Mouse (Mus musculus) left cerebral cortex, postnatal 14 days (tissue): Measurements from ENCODE around the gene Crtac1. TPM values are rescaled to one million over a fixed set of nuclear protein-coding genes. Genes with fewer than 3 reads are reported as not detected.

Experiments used
- DNase-seq, 2 experiments: peaks; one replicate each; pipeline ENCODE4 v3.0.0; 2021 to 2022; ENCODE audit warnings: low spot score in 2 of 2, mixed read lengths in 1 of 2
- intact Hi-C: fragments of 180-260 bp; cut with DNase I; formaldehyde crosslinking; loops from one replicate; pipeline ENCODE4 v1.15.1; 2025
- total RNA-seq, 2 experiments: library from RNA; stranded (reverse); gene quantifications; 2 replicates each; pipeline ENCODE4 v1.2.3; 2021

Gene Crtac1
- total RNA-seq, 2 experiments from 2014 or later, result 77.3 to 88.9 TPM

DNA sequence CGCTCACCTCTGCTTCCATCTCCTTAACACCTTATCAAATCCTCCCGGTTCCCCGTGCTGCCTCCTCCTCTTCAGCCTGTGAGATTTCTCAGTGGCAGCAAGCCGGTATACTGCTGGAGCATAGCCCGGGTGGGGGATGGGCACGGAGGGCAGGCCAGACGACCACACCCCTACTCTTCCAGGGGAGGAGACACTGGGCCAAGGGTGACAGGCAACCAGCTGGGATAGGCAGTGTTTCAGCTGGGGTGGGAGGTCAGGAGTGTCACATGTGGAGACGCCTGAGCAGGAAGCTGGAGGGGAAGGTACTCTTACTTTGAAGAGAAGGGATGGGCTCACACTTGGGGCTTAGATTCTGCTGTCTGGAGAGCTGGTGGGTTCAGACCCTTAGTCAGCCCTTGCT lies 124.6 kb downstream of the Crtac1 start:
- intact Hi-C loops, result no loop called here
- DNase-seq, result no peak

DNA sequence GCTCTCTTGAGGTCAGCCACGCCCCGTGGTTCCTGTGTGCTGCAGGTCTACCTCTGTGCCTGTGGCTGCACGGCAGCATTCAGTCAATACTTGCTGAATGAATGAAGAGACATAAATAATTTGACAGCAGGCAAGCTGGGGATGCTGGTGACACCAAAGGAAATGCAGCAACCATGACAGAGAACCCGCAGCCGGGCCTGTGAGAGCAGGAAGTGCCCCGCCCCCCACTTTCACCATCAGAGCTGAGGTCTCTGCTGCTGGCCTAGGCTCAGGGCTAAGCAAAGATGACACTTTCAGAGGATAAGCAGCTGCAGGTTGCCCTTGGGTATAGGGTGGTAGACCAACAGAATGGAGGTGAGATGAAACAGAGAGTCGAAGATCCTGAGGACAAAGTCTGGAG lies 125.4 kb downstream of the Crtac1 start:
- DNase-seq, result no peak
- intact Hi-C loops, result no loop called here

DNA sequence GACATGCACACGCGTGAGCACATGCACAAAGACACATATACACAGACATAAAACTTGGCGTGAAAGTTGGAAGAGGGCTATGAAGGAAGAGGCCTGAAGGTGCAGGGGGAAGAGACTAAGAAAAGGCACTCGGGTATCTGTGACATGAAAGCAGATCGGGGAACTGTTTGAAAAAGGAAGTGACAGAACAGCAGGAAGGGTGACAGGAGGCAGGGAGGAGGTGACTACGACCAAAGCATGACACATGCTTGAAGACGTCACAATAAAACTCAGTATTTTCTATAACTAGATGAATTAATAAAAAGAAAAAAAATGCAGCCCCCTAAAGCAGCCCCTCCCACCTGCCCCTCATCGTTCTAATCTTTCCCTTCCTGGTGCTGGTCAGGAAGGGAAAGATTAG lies 125.8 kb downstream of the Crtac1 start:
- intact Hi-C loops, result no loop called here
- DNase-seq, result no peak

DNA sequence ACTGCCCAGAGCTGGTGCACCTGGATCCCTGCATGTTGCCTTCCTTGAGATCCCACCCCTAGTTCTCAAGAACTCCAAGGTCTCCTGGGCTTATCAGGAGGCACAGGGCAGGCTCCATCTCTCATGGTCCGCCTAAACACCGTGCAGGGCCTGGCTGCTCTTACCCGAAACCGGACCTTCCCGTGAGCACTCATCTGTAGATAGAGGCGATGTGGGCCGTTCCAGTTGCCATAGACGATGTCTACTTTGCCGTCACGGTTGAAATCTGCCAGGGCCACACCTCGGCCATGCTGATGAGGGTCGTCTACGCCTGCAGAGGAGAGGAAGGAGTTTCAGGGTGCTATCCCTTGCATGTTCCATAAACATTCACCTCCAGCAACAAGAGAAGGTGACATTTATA lies 127.1 kb downstream of the Crtac1 start:
- intact Hi-C loops, result no loop called here
- no peak for DNase-seq

DNA sequence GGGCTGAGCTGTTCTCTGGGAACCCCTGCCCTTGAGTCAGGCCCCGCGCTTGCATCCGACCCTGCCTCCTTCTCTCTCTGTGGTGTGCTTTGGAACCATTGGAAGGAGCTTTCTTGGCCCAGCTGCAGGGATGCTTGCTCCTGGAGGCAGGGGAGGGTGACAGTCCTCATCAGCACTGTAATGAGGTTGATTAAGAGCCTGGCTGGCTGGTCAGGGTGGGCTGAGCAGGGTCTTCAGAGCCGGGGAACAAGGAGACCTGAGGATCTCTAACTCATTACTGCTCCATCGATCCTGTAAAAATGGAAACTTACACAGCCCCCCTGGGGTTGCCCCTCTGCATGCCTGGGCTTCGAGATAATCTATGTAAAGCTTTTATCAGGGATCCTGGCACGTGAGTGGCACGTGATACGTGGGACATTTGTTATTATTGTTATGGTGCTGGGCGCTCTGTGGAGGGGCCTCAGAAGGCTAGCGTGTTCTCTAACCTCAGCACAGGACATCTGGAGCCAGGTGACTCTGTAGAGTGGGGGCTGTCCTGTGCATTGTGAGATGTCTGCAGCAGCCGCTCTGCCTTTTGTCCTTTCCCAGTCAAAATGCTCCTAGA lies 128.3 kb downstream of the Crtac1 start:
- intact Hi-C loops, result no loop called here
- DNase-seq, result no peak

DNA sequence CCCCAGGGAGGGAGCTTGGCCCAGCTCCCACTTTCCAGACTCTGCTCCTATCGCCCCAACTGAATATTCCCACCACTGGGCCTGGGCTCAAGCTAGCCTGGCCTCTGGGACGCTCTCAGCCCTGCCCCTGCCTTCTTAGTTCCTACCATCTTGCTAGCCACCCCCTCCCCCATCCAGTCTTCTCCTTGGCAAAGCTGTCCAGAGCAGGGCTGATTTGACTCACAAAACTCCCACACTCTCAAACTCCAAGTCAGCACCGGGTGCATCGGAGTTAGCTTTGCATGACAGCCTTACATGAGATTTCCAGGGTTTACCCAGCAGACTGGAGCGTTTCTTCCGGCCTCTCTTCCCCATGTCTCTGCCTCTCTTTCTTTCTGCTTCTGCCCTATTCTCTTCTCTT lies 138.4 kb downstream of the Crtac1 start:
- intact Hi-C loops, result no loop called here
- DNase-seq, result no peak

DNA sequence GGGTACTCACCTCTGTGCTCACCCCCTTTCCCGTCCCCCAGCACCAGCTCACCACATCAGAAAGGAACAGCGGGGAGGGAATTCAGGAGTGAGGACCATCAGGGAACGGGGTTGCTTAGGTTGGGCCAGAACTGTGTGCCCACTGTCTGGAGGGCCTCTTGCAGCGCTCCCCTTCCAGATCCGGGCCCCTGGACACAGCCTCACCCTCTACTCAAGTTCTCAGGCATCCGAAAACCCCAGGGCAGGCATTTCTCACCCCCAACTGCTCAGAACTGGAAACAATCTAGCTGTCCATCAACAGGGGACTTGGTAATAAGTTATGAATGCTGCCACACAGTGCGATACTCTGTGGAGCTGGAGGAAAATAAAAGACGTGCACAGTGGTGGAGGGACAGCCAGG lies 139.5 kb downstream of the Crtac1 start:
- no peak for DNase-seq
- intact Hi-C loops, result no loop called here

DNA sequence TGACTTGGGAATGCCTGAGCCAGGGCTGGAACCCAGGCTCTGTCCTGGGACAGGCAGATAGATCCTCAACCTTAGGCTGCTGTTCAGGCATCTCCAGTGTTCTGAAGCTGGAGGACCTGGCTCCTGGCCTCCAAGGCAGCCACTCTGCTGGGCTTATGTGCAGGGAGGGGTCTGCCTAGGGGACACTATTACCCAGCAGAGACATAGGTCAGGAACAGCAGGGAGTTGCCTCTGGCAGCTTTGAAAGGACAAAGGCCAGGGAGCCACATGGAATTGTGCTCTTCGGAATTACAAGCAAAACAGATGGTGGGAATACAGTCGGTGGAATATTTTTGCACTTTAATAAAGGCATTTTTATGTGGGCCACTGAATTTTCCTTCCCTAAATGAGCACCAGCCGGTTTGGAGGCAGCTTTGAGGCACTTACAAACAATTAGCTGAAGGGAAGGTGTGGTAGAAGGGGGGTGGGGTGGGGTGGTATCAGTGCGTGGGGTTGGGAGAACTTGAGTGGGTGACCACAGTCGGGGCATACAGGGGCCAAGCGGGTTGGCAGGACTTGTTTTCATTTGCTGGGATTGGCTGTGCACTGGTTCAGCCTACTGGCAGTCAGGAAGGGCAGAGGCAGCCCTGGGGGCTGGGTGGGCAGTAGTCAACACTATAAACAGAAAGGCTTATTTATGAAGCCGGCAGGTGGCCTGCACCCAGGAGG lies 140.5 kb downstream of the Crtac1 start:
- peak; percentile 26 to 58 for DNase-seq
- intact Hi-C loops, result no loop called here

DNA sequence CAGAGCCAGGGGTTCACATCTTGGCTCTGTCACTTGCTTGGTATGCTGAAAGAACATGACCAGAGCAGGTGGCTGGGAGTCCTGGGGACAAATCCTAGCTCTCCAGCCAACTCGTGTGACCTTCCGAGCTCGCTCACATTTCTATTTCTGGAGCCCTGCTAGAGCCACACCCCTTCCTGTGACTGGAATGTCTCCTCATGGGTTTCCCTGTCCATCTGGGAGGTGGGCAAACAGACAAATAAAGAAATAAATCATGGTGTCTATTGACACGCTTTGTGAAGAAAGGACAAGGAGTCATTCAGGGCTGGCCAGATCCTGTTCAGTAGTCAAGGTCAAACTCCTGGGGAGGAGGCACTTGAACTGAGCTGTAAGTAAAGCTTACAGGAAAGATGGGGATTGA lies 143.2 kb downstream of the Crtac1 start:
- no peak for DNase-seq
- intact Hi-C loops, result no loop called here

DNA sequence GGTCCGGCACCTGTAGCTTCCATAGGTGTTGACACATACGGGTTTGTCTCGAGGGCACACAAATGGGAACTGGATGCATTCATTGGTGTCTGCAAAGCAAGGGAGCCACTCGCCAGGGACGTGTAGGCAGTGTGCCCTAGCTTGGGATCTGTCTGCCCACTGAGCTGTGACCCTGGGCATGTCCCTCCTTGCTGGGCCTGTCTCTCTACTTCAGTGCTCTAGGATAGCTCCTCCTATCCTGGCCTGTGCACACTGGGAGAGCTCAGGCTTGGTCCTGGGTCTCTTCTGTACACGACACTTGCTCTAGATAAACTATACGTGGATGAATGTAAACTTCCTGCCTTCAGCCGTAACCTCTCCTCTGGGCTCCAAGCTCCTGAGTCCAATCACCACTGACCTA lies 147.4 kb downstream of the Crtac1 start:
- no peak for DNase-seq
- intact Hi-C loops, result no loop called here

DNA sequence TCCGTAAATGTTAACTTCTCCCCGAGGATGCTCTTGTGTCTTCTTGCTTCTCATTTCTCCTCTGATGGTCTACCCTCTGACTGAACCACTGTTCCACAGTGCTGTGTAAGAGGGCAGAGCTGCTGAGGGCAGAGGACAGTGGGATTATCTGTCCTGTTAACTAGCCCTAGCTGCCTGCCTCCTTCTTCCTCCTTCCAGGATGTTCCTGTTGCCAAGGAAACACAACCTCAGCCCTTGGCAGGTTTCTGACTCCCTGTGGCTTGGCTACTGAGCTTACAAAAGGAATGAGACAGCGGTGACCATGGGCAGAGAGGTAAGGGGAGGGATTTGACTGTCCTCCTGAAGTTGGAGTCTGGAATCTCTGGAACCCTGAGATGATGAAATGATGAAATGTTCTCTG lies 152.0 kb downstream of the Crtac1 start:
- intact Hi-C loops, result no loop called here
- no peak for DNase-seq

DNA sequence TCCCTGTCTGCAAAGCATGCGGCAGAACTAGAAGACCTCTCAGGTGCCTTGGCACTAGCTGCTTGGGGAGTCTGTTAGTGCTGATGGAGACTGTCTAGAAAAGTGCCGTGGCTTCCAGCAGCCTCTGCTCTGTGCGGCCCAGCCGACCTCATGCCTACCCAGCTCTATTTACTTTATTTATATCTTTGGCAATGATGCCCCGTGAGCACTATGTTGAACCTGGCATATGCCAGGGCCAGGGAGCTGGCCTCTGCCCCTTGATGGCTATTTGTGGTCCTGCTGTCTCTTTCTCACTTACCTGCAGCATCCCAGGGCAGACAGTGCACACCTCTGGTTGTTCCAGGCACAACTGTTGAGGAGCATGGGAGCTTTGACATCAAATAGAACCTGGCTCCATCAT lies 153.1 kb downstream of the Crtac1 start:
- DNase-seq, result no peak
- intact Hi-C loops, result no loop called here

DNA sequence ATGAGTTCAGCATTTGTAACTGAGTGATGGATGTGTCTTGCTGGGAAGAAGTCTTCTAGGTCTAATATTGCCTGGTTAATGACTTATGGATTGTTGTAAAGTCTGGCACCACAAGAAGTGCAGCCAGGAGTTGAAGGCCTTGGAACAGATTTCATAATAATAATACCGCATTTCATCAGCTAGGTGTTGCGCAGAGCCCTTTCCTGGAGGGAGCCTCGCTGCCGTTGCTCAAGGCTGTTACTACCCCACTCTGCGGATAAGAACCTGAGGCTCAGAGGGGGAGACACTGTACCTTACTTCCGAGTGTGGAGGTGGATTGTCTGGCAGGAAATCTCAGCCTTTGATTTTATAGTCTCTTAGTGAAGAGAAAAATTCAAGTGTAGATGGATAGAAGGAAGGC lies 154.3 kb downstream of the Crtac1 start:
- no peak for DNase-seq
- intact Hi-C loops, result no loop called here

DNA sequence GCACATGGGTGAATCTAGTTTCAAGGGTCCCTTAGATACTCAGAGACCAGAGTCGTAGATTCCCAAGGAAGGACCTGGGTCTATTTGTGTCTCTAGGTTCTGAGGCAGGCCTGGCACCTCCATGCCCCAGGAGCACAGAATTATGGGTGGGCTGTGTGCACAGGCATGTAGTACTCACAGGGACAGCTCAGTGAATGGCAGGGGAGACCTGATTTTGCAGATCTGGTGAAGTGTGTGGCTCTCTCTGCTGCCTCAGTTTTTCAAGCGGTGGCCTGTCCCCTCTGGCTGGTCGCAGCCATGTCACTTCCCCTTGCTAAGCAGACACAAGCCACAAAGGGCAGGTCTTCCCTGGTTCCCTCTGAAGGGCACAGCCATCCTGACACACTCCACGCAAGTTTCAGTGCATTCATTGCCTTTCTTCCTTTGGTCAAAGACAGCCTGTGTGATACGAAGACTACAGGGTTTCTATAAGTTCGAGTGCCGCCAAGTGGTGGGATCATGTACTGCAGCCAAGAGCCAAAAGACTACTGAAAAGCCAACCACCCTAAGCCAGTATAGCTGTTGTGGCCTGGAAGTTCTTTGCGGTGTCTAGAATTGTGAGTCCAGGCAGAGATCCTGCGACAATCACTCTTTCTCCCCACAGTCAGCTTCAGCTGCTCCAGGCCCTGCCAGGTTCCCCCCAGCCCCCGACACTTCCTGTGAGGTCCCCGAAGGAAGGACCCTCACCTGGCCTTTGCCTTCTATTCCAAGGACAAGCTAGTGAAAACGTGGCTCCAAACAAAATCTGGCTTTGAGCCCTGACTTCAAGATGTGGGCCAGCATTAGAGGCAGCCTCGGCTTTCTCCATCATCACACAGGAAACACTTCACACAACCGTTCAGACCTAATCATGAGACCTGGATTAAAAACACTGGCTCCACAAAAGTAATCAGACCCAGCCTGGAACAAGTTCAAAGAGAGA lies 159.3 kb downstream of the Crtac1 start:
- DNase-seq, result peak; percentile 94 to 97
- intact Hi-C loops, result loop anchor here (1.0 to 5.0 kb wide), 2 partner anchors 55 to 80 kb away; no protein-coding TSS in a partner anchor

DNA sequence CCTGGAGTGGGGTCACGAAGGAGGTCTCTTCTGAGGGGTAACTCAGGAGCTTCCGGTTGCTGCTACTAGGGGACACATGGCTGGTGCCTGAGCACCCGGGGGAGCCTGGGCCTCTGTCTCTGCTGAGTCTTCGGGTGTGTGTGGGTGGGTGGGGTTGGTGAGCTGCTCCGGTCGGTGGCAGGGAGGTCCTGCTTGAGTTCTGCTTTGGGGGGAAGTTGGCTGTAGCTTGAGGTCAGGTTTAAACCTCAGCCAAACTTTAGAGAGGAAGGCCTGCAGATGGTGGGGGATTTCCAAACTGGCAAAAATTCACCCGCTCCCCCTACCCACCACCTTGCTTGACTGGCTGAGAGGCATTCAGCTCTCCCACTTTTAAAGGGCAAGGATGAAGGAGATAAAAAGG lies 160.4 kb downstream of the Crtac1 start:
- intact Hi-C loops, result loop anchor here (5.0 kb wide), 1 partner anchor 79 kb away; no protein-coding TSS in a partner anchor
- DNase-seq, result no peak

DNA sequence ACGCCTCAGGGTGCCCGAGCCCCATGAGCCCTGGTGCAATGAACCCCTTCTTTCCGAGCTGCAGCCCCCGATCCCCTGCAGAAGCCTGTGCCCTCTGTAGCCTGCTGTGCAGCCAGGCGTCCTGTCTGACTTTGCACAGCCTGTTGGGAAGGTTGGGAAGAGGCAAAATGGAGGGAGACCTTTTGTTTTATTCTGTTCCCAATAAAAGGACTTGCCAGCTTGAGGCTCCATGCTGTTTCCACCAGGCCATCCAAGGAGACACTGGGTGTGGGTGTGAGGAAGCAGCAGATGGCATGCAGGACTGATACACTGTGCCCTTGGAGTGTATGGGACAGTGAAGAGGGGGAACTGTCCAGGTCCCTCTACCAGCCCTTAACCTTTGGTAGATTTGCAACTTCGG lies 161.5 kb downstream of the Crtac1 start:
- intact Hi-C loops, result loop anchor here (5.0 kb wide), 1 partner anchor 78 kb away; no protein-coding TSS in a partner anchor
- no peak for DNase-seq

DNA sequence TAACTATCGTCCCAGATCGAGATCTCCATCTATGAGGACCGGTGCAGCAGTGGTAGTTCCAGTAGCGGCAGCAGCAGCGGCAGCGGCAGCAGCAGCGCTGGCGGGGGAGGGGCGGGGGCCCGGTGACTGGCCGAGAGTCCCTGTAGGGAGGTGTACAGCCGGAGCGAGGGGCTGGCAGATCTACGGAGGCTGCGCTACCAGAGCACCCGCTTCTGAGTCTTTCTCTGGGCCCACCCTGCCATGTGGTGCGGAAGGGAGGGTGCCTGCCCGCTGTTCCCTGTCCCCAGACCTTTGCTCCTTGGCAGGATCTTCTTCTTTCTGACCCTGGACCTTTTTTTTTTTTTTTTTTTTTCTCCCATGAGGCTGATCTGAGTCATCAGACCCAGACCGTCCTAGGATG lies 163.2 kb downstream of the Crtac1 start:
- no peak for DNase-seq
- intact Hi-C loops, result no loop called here

DNA sequence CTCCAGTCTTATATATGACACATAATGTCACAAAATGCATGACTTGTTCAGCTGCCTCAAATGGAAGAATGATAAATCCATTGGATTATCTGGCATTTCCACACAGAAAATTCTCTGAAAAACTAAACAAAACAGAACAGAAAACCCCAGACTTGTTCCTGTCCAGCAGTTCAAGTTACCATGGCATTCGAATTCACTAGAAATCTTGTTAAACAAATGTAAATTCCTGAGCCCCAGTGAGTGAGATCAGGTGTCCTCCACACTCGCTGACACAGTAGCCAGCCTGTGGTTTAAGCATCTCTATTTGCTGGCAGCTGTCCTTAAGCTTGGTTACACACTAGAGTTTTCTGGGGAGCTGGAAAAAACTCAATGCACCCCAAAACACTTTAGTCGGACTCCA lies 168.1 kb downstream of the Crtac1 start:
- DNase-seq, result no peak
- intact Hi-C loops, result no loop called here

DNA sequence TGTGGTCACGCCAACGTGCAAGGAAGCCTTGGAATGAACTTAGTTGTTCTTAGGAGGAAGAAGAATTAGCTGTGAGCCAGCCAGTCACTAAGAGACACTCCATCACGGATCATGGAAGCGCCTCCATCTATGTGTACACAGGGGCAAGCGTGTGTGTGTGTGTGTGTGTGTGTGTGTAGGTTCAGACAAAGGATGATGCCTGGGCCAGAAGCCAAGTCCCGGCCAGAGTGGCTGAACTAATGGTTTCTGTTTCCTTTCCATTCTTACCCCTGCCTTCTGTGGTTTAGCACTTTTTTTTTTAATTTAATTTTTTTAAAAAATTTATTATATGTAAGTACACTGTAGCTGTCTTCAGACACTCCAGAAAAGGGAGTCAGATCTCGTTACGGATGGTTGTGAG lies 171.1 kb downstream of the Crtac1 start:
- intact Hi-C loops, result no loop called here

DNA sequence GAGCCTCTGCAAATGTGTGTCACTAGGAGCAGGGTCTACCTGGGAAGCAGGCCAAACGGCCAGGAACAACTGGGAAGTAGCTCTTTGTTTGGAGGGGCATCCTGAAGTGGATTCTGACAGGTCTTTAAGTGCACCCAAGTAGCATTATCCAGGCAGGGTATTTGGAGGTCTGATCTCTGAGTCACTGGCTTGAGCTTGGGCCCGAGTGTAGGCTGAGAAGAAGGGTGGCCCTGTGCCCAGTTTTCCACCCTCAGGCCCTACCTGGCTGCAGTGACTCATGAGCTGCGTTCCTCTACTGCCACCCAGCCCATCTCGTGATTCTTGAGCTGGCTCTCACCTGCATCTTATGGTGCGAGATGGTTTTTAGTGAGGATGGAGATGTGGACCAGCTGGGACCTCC lies 173.0 kb downstream of the Crtac1 start:
- no peak for DNase-seq
- intact Hi-C loops, result loop anchor here (5.0 kb wide), 1 partner anchor 41 kb away; no protein-coding TSS in a partner anchor

More for the DNA sequence above, 171.1 kb downstream of the Crtac1 start:
- DNase-seq, result no peak
